Mouse (Mus musculus): ENCODE measurements around the gene Slc30a7.

DNA sequence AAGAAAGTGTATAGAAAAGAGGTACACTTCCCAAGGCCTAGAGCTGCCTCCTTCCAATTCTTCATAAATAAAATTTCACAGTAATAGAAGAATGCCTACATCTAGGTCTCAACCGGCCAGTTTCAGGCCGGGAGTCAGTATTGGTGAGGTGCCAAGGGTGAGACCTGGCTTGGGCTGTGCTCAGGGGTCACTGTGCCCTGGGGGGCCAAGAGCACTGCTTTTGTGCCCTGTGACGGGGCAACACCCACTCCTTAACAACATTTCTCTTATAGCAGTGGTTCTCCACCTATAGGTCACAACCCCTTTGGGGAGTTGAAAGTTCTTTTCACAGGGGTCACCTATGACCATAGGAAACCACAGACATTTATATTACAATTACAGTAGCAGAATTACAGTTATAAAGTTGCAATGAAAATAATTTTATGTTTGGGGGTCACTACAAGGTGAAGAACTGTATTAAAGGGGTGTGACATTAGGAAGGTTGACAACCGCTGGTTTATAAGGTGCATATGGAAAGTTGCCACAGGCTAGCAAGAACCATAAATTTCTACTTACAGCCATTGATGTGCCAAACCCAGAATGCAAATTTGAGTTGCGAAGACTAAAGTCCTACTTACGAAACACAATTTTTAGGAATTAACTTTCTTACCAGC, 26.1 kb upstream of the Slc30a7 start:
- TF ChIP-seq CTCF (IDR thresholded peaks at IDR 0.05; ENCODE audit: low read depth, low read length) = no peak
- TF ChIP-seq POLR2A (IDR thresholded peaks at IDR 0.05; ENCODE audit: extremely low read depth, insufficient read depth, low read length) = no peak
